Mouse (Mus musculus) CD4-positive, CD25-positive, alpha-beta regulatory T cell, adult 2 months (primary cell): Measurements from ENCODE around the gene Hoxa1.

Experiments
- DNase-seq: peaks from one replicate; pipeline ENCODE4 v3.0.0-alpha.2; 2012; ENCODE audit warnings: low read depth, low spot score

Gene Hoxa1

GRCm38 (mm10) chr6:52157466-52158275 lies 446 bp downstream of the Hoxa1 start:
- DNase-seq: no peak

GRCm38 (mm10) chr6:52156551-52157200 lies 1.4 kb downstream of the Hoxa1 start:
- no peak for DNase-seq

DNA sequence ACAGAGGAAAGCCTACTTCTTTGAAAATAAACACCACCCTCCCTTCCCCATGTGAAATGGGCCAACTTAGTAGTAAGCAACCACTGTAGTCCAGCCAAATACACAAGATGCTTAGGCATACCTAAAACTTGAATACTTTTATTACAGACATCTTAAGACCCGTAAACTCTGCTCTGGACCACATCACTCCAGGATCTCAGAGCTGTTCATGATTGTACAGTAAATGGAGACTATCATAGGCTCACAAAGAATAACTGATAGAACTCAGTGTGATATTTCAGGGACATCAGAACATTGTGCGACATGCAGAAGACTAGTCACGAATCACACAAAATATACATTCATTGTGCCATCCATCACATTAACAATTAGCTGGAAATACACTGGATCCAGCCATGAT lies 2.6 kb downstream of the Hoxa1 start:
- no peak for DNase-seq

DNA sequence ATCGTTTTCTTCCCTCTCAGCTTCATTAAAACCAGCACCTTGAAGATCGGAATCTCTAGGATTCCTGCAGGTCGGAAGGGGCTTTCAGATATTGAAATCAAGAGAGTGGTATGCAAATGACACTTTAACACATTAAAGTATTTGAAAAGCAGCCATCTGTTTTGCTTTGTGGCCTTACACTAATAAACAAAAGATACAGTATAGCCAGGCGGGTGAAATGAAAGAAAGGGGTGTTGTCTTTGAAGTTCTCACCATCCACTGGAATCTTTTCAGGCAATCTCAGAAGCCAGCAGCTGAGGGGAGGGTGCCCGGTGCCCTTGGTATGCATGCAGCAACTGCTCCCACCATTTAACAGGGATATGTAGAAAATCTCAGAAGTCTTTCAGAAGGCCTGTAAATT lies 4.1 kb downstream of the Hoxa1 start:
- no peak for DNase-seq

- no peak for DNase-seq
These were observed 4.8 kb downstream of the Hoxa1 start for GRCm38 (mm10) chr6:52153270-52153669.

DNA sequence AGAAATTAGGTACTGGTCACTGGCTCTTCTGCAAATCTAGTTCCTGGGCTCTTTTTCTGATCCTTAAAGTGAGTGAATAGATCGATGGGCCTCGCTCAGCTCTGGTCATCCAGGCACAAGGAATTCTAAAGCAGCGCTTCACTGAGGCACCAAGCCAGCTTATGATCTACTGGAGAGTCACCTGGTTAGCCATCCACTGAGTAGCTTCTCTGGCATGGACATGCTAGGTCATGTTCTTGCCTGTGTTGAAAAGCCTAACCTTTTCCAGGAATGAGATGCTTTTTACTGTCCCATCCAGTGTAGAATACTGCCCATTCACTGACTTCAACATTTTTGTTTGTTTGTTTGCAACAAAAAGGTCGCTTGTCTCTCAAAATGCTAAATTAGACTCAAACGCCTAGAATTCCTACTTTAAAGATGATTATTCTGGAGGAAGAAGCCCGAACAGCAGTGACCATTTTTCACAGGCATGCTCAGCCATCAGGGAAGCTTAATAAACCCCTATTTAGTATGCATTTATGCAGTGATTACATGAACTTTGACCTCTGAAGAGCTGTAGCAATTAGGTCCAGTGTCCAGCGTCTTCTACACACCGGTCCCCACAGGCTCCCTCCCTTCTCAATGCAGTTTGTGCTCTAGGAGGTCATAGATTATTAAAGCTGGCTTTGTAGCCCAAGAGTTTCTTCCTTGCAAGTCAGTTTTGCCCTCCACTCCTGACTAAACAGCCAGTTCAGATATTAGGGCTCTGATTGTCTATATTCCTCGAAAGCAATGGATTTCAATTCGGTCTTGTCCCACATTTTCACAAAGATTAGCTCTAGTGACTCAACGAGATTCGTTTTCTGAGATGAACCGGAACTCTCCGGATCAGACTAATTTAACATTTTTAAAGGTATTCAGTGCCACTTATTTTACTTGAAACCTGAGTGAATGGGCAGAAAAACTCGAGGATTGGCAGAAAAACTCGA lies 5.6 kb downstream of the Hoxa1 start:
- no peak for DNase-seq

DNA sequence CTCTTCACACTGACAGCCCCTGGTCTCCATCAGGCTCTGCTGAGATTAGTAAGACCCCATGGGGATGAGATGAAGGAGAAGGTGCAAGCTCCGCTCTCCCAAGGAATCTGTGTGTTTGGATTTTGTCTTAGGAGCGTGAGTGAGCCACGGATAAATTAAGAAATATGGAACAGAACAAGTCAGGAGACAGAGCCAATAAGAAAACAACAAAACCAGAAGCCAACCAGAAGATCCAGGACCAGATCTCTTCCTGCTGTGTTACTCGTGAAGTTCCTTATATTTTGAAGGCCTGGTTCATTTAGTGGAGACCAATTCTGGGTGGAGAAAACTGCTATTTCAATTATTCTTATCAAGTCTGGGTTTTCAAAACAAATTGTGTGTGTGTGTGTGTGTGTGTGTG lies 6.5 kb downstream of the Hoxa1 start:
- DNase-seq: no peak

- no peak for DNase-seq
These were observed 7.6 kb downstream of the Hoxa1 start for GRCm38 (mm10) chr6:52150401-52150966.

DNA sequence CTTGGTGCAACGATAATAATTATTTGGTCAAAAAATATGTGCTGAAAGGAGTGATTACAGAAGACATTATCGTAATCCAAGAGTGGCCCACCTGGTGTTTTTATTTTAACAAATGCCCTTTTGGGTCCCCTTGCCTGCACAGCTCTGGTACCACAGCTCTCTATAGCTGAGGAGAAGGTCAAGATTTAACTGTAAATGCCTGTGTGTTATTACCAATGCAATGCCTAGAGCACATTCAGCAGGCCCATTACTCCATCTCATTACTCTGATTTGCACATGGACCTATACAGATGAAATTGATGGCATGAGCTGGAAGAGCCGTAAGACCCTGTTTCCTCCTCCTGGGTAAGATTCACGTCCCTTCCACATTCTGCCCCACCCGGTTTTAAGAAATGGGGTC lies 19.0 kb downstream of the Hoxa1 start:
- no peak for DNase-seq

GRCm38 (mm10) chr6:52138576-52138975 lies 19.5 kb downstream of the Hoxa1 start:
- no peak for DNase-seq

- DNase-seq: no peak
These were observed 20.1 kb downstream of the Hoxa1 start for GRCm38 (mm10) chr6:52137841-52138535.

DNA sequence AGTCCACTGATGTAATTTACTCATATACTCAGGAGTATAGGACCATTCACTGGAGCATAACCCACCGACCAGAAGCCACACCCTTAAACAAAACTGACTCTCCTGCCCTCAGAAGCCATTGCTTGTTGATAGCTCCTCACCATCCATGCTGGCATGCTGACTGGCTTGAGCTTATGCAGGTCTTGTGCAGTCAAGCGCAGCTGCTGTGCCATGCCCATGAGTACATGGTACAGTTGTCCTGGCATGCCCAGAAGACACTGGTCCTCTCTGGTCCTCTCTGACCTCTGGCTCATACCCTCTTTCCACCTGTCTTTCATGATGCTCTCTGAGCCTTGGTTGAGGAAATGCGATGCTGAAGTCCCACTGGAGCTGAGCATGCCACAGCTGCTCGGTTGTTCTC lies 34.4 kb downstream of the Hoxa1 start:
- DNase-seq: no peak

- no peak for DNase-seq
These were observed 36.9 kb downstream of the Hoxa1 start for GRCm38 (mm10) chr6:52121173-52121572.

GRCm38 (mm10) chr6:52118903-52119635 lies 39.0 kb downstream of the Hoxa1 start:
- no peak for DNase-seq

DNA sequence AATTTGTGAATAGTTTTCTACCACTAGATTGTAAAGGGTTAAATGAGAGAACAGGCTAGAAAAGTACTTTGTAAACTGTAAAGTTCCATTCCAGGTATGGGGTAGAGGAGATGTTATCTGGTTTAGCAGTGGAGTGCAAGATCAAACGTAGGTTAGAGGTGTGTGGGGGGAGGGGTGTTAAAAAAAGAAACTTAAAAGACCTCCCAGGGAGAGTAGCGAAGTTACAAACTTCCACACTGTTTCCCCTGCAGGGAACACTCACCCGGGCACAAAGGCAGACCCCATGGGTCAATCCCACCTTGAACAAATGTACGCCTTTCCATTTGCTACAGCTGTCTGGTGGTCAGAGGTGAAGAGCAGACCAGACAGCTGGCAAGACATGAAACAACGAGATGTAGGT lies 42.2 kb downstream of the Hoxa1 start:
- peak; percentile 44 for DNase-seq

- no peak for DNase-seq
These were observed 46.3 kb downstream of the Hoxa1 start for GRCm38 (mm10) chr6:52111846-52112245.

DNA sequence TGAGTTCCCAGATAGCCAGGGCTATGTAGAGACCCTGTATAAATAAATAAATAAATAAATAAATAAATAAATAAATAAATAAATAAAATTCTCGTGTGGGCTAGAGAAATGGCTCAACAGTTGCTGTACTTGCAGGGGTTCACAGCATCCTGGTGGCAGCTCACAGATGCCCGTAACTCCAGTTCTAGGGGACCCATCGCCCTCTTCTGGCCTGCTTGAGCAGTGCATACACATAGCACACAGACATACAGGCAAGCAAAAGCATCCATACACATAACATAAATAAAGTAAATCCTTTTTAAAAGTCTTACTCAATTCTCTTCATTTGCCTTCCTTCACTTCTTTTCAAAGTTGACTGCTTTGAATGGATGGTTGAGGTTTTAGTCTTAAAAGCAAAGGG lies 50.7 kb downstream of the Hoxa1 start:
- no peak for DNase-seq

DNA sequence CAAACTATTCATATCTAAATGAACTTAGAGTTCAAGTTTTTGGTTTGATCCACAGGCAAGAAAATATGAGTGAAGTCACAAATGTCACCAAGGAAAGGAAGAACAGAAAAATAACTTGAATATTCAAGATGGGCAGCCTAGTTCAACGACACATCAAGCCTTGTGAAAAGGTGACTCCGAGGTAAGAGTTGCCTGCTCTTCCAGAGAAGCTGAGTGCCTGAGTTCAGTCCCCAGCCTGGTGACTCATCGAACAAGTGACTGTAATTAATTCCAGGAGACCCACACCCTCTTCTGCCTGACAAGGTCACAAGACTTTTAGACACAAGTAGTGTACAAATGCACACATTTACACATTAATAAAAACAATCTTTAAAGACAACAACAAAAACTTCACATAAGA lies 51.4 kb downstream of the Hoxa1 start:
- no peak for DNase-seq

GRCm38 (mm10) chr6:52106178-52106577 lies 51.9 kb downstream of the Hoxa1 start:
- DNase-seq: no peak
